Mouse (Mus musculus) forebrain, embryonic 13.5 days (tissue): ENCODE results near the gene Evpl. TPM values are rescaled to one million over a fixed set of nuclear protein-coding genes. Genes with fewer than 3 reads are reported as not detected.

Experiments used
- ATAC-seq: fragments of 200-750 bp; cut with Nextera tagmentation; 2 replicates; pipeline ENCODE4 v1.8.0; 2017
- H3K27ac ChIP-seq: fragments of 300-500 bp; sonication (generic); 2 replicates; pipeline ENCODE4 v1.5.1; 2015; ENCODE audit warnings: inconsistent platforms, mild to moderate bottlenecking, moderate library complexity
- H3K27me3 ChIP-seq: fragments of 300-500 bp; sonication (generic); 2 replicates; pipeline ENCODE4 v1.6.1; 2015; ENCODE audit warnings: mild to moderate bottlenecking, inconsistent platforms
- H3K36me3 ChIP-seq: fragments of 300-500 bp; sonication (generic); 2 replicates; pipeline ENCODE4 v1.6.1; 2015; ENCODE audit warnings: mild to moderate bottlenecking, inconsistent platforms; ENCODE audit not compliant: poor library complexity, severe bottlenecking
- H3K4me1 ChIP-seq: fragments of 300-500 bp; sonication (generic); 2 replicates; pipeline ENCODE4 v1.6.1; 2015; ENCODE audit warnings: inconsistent platforms
- H3K4me2 ChIP-seq: fragments of 300-500 bp; sonication (generic); 2 replicates; pipeline ENCODE4 v1.6.1; 2015; ENCODE audit warnings: inconsistent platforms, mild to moderate bottlenecking, moderate library complexity
- H3K4me3 ChIP-seq: fragments of 300-500 bp; sonication (generic); 2 replicates; pipeline ENCODE4 v1.5.1; 2015; ENCODE audit warnings: mild to moderate bottlenecking, inconsistent platforms
- H3K9ac ChIP-seq: fragments of 300-500 bp; sonication (generic); 2 replicates; pipeline ENCODE4 v1.6.1; 2015; ENCODE audit warnings: mild to moderate bottlenecking, inconsistent platforms
- H3K9me3 ChIP-seq: fragments of 300-500 bp; sonication (generic); replicated peaks from 2 replicates; pipeline ENCODE4 v1.6.1; 2016; ENCODE audit warnings: inconsistent platforms
- WGBS: fragments of 180-500 bp; shearing (Covaris S2); methylation state at CpG from one replicate; pipeline ENCODE4 v1.1.7; 2015; 5-methylcytosine and 5-hydroxymethylcytosine counted together
- polyA plus RNA-seq: library from polyadenylated mRNA; unstranded; fragments of >200 nt; fragmentation: Nextera tagmentation; extraction: Ambion mirVana; gene quantifications from 2 replicates; pipeline ENCODE4 v1.2.1, GENCODE M21; 2015

Gene Evpl
- polyA plus RNA-seq, 1 experiment from 2014 or later = 0.12 TPM

- Histone ChIP-seq H3K4me1 (peaks cover 30% of the 10 kb centered on the region), H3K4me2 (peak overlapping the region; percentile 56), H3K27me3 (peaks cover 51% of the 10 kb centered on the region), H3K9me3 (0 out of 2 replicates have a peak, but pooled peaks cover 3% of the 10 kb centered on the region), H3K36me3 (no peaks in the 10 kb centered on the region), H3K27ac (no peak overlapping the region), H3K4me3 (peak overlapping the region; percentile 26), H3K9ac (peak overlapping the region; percentile 22; the same call in 1 of the 2 replicates)
- WGBS = 10% methylated on average over 53 of the region's 53 CpGs
- ATAC-seq = no peak
Measured at GRCm38 (mm10) chr11:116221931-116222739, 15.7 kb downstream of the Evpl start.

- no peak overlapping the region for H3K4me3 ChIP-seq
- no peak for ATAC-seq
- 26% methylated on average over 4 of the region's 4 CpGs for WGBS
- H3K36me3 ChIP-seq = no peaks in the 10 kb centered on the region
- H3K27ac ChIP-seq = 0 out of 2 replicates have a peak overlapping the region, but pooled peaks have one; percentile 75
- H3K9me3 ChIP-seq = 0 out of 2 replicates have a peak, but pooled peaks cover 3% of the 10 kb centered on the region
- no peak overlapping the region for H3K9ac ChIP-seq
- peaks cover 43% of the 10 kb centered on the region for H3K27me3 ChIP-seq
- peaks cover 30% of the 10 kb centered on the region for H3K4me1 ChIP-seq
- no peak overlapping the region for H3K4me2 ChIP-seq
Measured at GRCm38 (mm10) chr11:116219885-116220284, 18.0 kb downstream of the Evpl start.

GRCm38 (mm10) chr11:116218737-116219400, 19.0 kb downstream of the Evpl start:
- Histone ChIP-seq H3K4me1 (peaks cover 30% of the 10 kb centered on the region), H3K9me3 (0 out of 2 replicates have a peak, but pooled peaks cover 3% of the 10 kb centered on the region), H3K9ac (peak overlapping the region; percentile 14; the same call in 1 of the 2 replicates), H3K4me3 (no peak overlapping the region), H3K4me2 (no peak overlapping the region), H3K27me3 (peaks cover 35% of the 10 kb centered on the region), H3K36me3 (no peaks in the 10 kb centered on the region), H3K27ac (peak overlapping the region; percentile 75)
- 52% methylated on average over 7 of the region's 7 CpGs for WGBS
- peak; percentile 86 for ATAC-seq

GRCm38 (mm10) chr11:116218263-116218662, 19.6 kb downstream of the Evpl start:
- Histone ChIP-seq H3K4me2 (no peak overlapping the region), H3K27me3 (peaks cover 29% of the 10 kb centered on the region), H3K4me3 (no peak overlapping the region), H3K9ac (peak overlapping the region; percentile 14; the same call in 1 of the 2 replicates), H3K36me3 (no peaks in the 10 kb centered on the region), H3K9me3 (0 out of 2 replicates have a peak, but pooled peaks cover 3% of the 10 kb centered on the region), H3K27ac (peak overlapping the region; percentile 75), H3K4me1 (peaks cover 30% of the 10 kb centered on the region)
- no peak for ATAC-seq
- 94% methylated on average over 2 of the region's 2 CpGs for WGBS

- H3K4me3 ChIP-seq = no peak overlapping the region
- no peak overlapping the region for H3K4me2 ChIP-seq
- 0 out of 2 replicates have a peak, but pooled peaks cover 2% of the 10 kb centered on the region for H3K9me3 ChIP-seq
- H3K27me3 ChIP-seq = peaks cover 11% of the 10 kb centered on the region
- no peak overlapping the region for H3K9ac ChIP-seq
- H3K36me3 ChIP-seq = peaks cover 5% of the 10 kb centered on the region; the same call in 1 of the 2 replicates
- 87% methylated on average over 11 of the region's 11 CpGs for WGBS
- peaks cover 18% of the 10 kb centered on the region for H3K4me1 ChIP-seq
- no peak for ATAC-seq
- H3K27ac ChIP-seq = no peak overlapping the region
Measured at GRCm38 (mm10) chr11:116216549-116216948, 21.3 kb downstream of the Evpl start.

- Histone ChIP-seq H3K4me3 (no peak overlapping the region), H3K4me1 (peaks cover 18% of the 10 kb centered on the region), H3K9me3 (no peaks in the 10 kb centered on the region), H3K27me3 (peaks cover 6% of the 10 kb centered on the region), H3K27ac (no peak overlapping the region), H3K36me3 (peaks cover 5% of the 10 kb centered on the region; the same call in 1 of the 2 replicates), H3K4me2 (no peak overlapping the region), H3K9ac (no peak overlapping the region)
- ATAC-seq = no peak
- 85% methylated on average over 6 of the region's 6 CpGs for WGBS
Measured at GRCm38 (mm10) chr11:116215991-116216390, 21.9 kb downstream of the Evpl start.

GRCm38 (mm10) chr11:116215181-116215580, 22.7 kb downstream of the Evpl start:
- H3K9ac ChIP-seq = no peak overlapping the region
- H3K4me1 ChIP-seq = peaks cover 18% of the 10 kb centered on the region
- H3K27me3 ChIP-seq = no peaks in the 10 kb centered on the region
- H3K36me3 ChIP-seq = peaks cover 5% of the 10 kb centered on the region; the same call in 1 of the 2 replicates
- H3K4me3 ChIP-seq = no peak overlapping the region
- no peak for ATAC-seq
- 81% methylated on average over 7 of the region's 7 CpGs for WGBS
- no peak overlapping the region for H3K4me2 ChIP-seq
- no peaks in the 10 kb centered on the region for H3K9me3 ChIP-seq
- H3K27ac ChIP-seq = no peak overlapping the region

GRCm38 (mm10) chr11:116213877-116214510, 23.9 kb downstream of the Evpl start:
- H3K4me3 ChIP-seq = no peak overlapping the region
- H3K27ac ChIP-seq = no peak overlapping the region
- no peaks in the 10 kb centered on the region for H3K27me3 ChIP-seq
- H3K4me1 ChIP-seq = peaks cover 8% of the 10 kb centered on the region
- H3K9me3 ChIP-seq = no peaks in the 10 kb centered on the region
- 92% methylated on average over 13 of the region's 13 CpGs for WGBS
- peaks cover 5% of the 10 kb centered on the region; the same call in 1 of the 2 replicates for H3K36me3 ChIP-seq
- no peak overlapping the region for H3K9ac ChIP-seq
- no peak for ATAC-seq
- H3K4me2 ChIP-seq = no peak overlapping the region

- H3K36me3 ChIP-seq = peaks cover 5% of the 10 kb centered on the region; the same call in 1 of the 2 replicates
- no peak overlapping the region for H3K4me3 ChIP-seq
- no peak overlapping the region for H3K27ac ChIP-seq
- no peak overlapping the region for H3K4me2 ChIP-seq
- ATAC-seq = no peak
- H3K9me3 ChIP-seq = no peaks in the 10 kb centered on the region
- 95% methylated on average over 6 of the region's 6 CpGs for WGBS
- H3K9ac ChIP-seq = no peak overlapping the region
- H3K27me3 ChIP-seq = no peaks in the 10 kb centered on the region
- H3K4me1 ChIP-seq = no peaks in the 10 kb centered on the region
Measured at GRCm38 (mm10) chr11:116212847-116213246, 25.0 kb downstream of the Evpl start.

GRCm38 (mm10) chr11:116210696-116211095, 27.2 kb downstream of the Evpl start:
- H3K36me3 ChIP-seq = peaks cover 24% of the 10 kb centered on the region
- 74% methylated on average over 5 of the region's 5 CpGs for WGBS

GRCm38 (mm10) chr11:116209257-116209656, 28.6 kb downstream of the Evpl start:
- no peak overlapping the region for H3K9ac ChIP-seq
- no peak overlapping the region for H3K4me2 ChIP-seq
- H3K36me3 ChIP-seq = peaks cover 34% of the 10 kb centered on the region
- H3K4me1 ChIP-seq = no peaks in the 10 kb centered on the region
- ATAC-seq = no peak
- no peak overlapping the region for H3K4me3 ChIP-seq
- H3K27me3 ChIP-seq = no peaks in the 10 kb centered on the region
- 83% methylated on average over 8 of the region's 8 CpGs for WGBS
- no peaks in the 10 kb centered on the region for H3K9me3 ChIP-seq
- no peak overlapping the region for H3K27ac ChIP-seq

More at GRCm38 (mm10) chr11:116210696-116211095, 27.2 kb downstream of the Evpl start:
- Histone ChIP-seq H3K4me3 (no peak overlapping the region), H3K9me3 (no peaks in the 10 kb centered on the region), H3K4me2 (no peak overlapping the region), H3K27me3 (no peaks in the 10 kb centered on the region), H3K4me1 (no peaks in the 10 kb centered on the region), H3K27ac (no peak overlapping the region), H3K9ac (no peak overlapping the region)
- ATAC-seq = no peak
